Mouse (Mus musculus): ENCODE measurements around the gene Zfp512b. TPM values are rescaled to one million over a fixed set of nuclear protein-coding genes. Genes with fewer than 3 reads are reported as not detected.

Zfp512b gene
- total RNA-seq, 4 experiments from 2014 or later, result 52.3 to 113 (median 89.3) TPM

- DNase-seq, result no peak
Observed at GRCm38 (mm10) chr2:181572921-181573920, 19.4 kb downstream of the Zfp512b start.

GRCm38 (mm10) chr2:181571941-181572670, 20.5 kb downstream of the Zfp512b start:
- no peak for DNase-seq

GRCm38 (mm10) chr2:181570921-181571595, 21.5 kb downstream of the Zfp512b start:
- no peak for DNase-seq

- DNase-seq, result no peak
Observed at GRCm38 (mm10) chr2:181570375-181570774, 22.2 kb downstream of the Zfp512b start.

GRCm38 (mm10) chr2:181569856-181570255, 22.7 kb downstream of the Zfp512b start:
- no peak for DNase-seq

GRCm38 (mm10) chr2:181568272-181569008, 24.2 kb downstream of the Zfp512b start:
- no peak for DNase-seq

- DNase-seq, result no peak
Observed at GRCm38 (mm10) chr2:181567338-181567737, 25.3 kb downstream of the Zfp512b start.

GRCm38 (mm10) chr2:181553772-181554171, 38.8 kb downstream of the Zfp512b start:
- DNase-seq, result no peak

GRCm38 (mm10) chr2:181550233-181550632, 42.4 kb downstream of the Zfp512b start:
- no peak for DNase-seq

- no peak for DNase-seq
Observed at GRCm38 (mm10) chr2:181548682-181549081, 43.9 kb downstream of the Zfp512b start.

- DNase-seq, result no peak
Observed at GRCm38 (mm10) chr2:181548227-181548626, 44.4 kb downstream of the Zfp512b start.

- no peak for DNase-seq
Observed at GRCm38 (mm10) chr2:181546142-181546541, 46.5 kb downstream of the Zfp512b start.

GRCm38 (mm10) chr2:181541761-181542380, 50.7 kb downstream of the Zfp512b start:
- DNase-seq, result no peak

- DNase-seq, result no peak
Observed at GRCm38 (mm10) chr2:181537444-181538047, 55.1 kb downstream of the Zfp512b start.

- no peak for DNase-seq
Observed at GRCm38 (mm10) chr2:181536410-181536809, 56.2 kb downstream of the Zfp512b start.

GRCm38 (mm10) chr2:181532589-181532988, 60.0 kb downstream of the Zfp512b start:
- DNase-seq, result no peak

Small RNA genes lying within 50 kb of the gene (microRNA-seq; reads per million reads assigned to microRNA genes)
- gene Mir7006, result 0 reads per million in 2 experiments

Other genes with a start within 250 kb of the Zfp512b start
- 10 to 100 TPM; 49.1 to 76.4 (median 55.7) TPM for gene Zgpat, start 227.9 kb downstream of the Zfp512b start, total RNA-seq (2022)
- 10 to 100 TPM; 42.4 to 63.8 (median 57.7) TPM for gene Arfrp1, start 227.4 kb downstream of the Zfp512b start, total RNA-seq (2022)
- 10 to 100 TPM; 17.2 to 37.4 (median 22.9) TPM for gene Lime1, start 212.7 kb downstream of the Zfp512b start, total RNA-seq (2022)
- 10 to 100 TPM; 14.0 to 25.1 (median 17.7) TPM for gene Zbtb46, start 133.4 kb downstream of the Zfp512b start, total RNA-seq (2022)
- gene Abhd16b, start 99.6 kb downstream of the Zfp512b start, total RNA-seq (2022), result not detected
- gene Tpd52l2, start 95.7 kb downstream of the Zfp512b start, total RNA-seq (2022), result 100 to 1,000 TPM; 117 to 138 (median 127) TPM
- gene Dnajc5, start 72.3 kb downstream of the Zfp512b start, total RNA-seq (2022), result 100 to 1,000 TPM; 105 to 115 (median 108) TPM
- gene Uckl1, start 7.9 kb downstream of the Zfp512b start, total RNA-seq (2022), result 100 to 1,000 TPM in 3 of 4 experiments, 10 to 100 TPM in 1; 94.3 to 171 (median 118) TPM
- 10 to 100 TPM; 69.0 to 85.2 (median 76.4) TPM for gene Prpf6, start 935 bp downstream of the Zfp512b start, total RNA-seq (2022)
- 10 to 100 TPM; 16.1 to 33.3 (median 21.8) TPM for gene Samd10, start 6.4 kb upstream of the Zfp512b start, total RNA-seq (2022)
- gene Gm29797, start 64.2 kb upstream of the Zfp512b start, total RNA-seq (2022), result under 1 TPM in 1 of 4 experiments, not detected in 3; 0.38 TPM
- gene Sox18, start 78.8 kb upstream of the Zfp512b start, total RNA-seq (2022), result 10 to 100 TPM; 19.1 to 36.7 (median 32.9) TPM
- 10 to 100 TPM in 2 of 4 experiments, 1 to 10 TPM in 2; 6.6 to 16.4 (median 11.4) TPM for gene Tcea2, start 87.5 kb upstream of the Zfp512b start, total RNA-seq (2022)
- gene Rgs19, start 101.2 kb upstream of the Zfp512b start, total RNA-seq (2022), result 10 to 100 TPM; 23.7 to 26.0 (median 25.3) TPM
- not detected for gene Lkaaear1, start 105.6 kb upstream of the Zfp512b start, total RNA-seq (2022)
- 1 to 10 TPM; 2.3 to 5.9 (median 4.8) TPM for gene Oprl1, start 122.2 kb upstream of the Zfp512b start, total RNA-seq (2022)
- 1 to 10 TPM; 3.0 to 9.3 (median 6.4) TPM for gene Myt1, start 170.5 kb upstream of the Zfp512b start, total RNA-seq (2022)
- gene Pcmtd2, start 245.1 kb upstream of the Zfp512b start, total RNA-seq (2022), result 100 to 1,000 TPM in 2 of 4 experiments, 10 to 100 TPM in 2; 87.3 to 104 (median 99.9) TPM